Mouse (Mus musculus) ES-E14 (cell line): ENCODE results near the gene 1700030J22Rik. TPM values are rescaled to one million over a fixed set of nuclear protein-coding genes. Genes with fewer than 3 reads are reported as not detected.

Experiments
- DNase-seq: peaks from one replicate; pipeline ENCODE4 v3.0.0-alpha.2; 2013; ENCODE audit warnings: low read depth, low spot score
- H3K27ac ChIP-seq: 2 replicates; pipeline ENCODE4 v1.5.1; 2012; ENCODE audit warnings: low read depth, mild to moderate bottlenecking, low read length, moderate library complexity, mixed read lengths; ENCODE audit not compliant: poor library complexity, insufficient read depth, severe bottlenecking
- H3K36me3 ChIP-seq: 2 replicates; pipeline ENCODE4 v1.6.1; 2012; ENCODE audit warnings: mild to moderate bottlenecking, low read length, moderate library complexity, mixed read lengths; ENCODE audit not compliant: control insufficient read depth, poor library complexity, insufficient read depth, severe bottlenecking
- H3K4me1 ChIP-seq, 2 experiments: fragments of 150-350 bp in 1 of 2; sonication (generic) in 1 of 2; 2 replicates each; pipeline ENCODE4 v1.6.1; 2012; ENCODE audit warnings: low read length in 2 of 2, mild to moderate bottlenecking in 1 of 2, mixed read lengths in 1 of 2; ENCODE audit not compliant: control insufficient read depth in 2 of 2, insufficient read depth in 2 of 2, poor library complexity in 1 of 2
- H3K4me3 ChIP-seq, 2 experiments: fragments of 150-350 bp in 1 of 2; sonication (generic) in 1 of 2; 2 replicates each; pipeline ENCODE4 v1.5.1; 2012; ENCODE audit warnings: low read length in 2 of 2, low read depth in 1 of 2, mild to moderate bottlenecking in 1 of 2, mixed read lengths in 1 of 2; ENCODE audit not compliant: insufficient read depth in 1 of 2, poor library complexity in 1 of 2, severe bottlenecking in 1 of 2
- H3K9ac ChIP-seq: 2 replicates; pipeline ENCODE4 v1.6.1; 2012; ENCODE audit warnings: low read depth, mild to moderate bottlenecking, low read length, mixed read lengths; ENCODE audit not compliant: poor library complexity, insufficient read depth, severe bottlenecking
- H3K9me3 ChIP-seq: fragments of 150-350 bp; sonication (generic); 2 replicates; pipeline ENCODE4 v1.6.1; 2012; ENCODE audit warnings: low read depth, mild to moderate bottlenecking, low read length; ENCODE audit not compliant: control insufficient read depth, insufficient read depth
- CHD2 ChIP-seq: IDR thresholded peaks from 2 replicates; pipeline ENCODE4 v1.6.1; 2014; ENCODE audit warnings: mild to moderate bottlenecking, low read depth, low read length, inconsistent platforms
- HCFC1 ChIP-seq: IDR thresholded peaks from 2 replicates; pipeline ENCODE4 v1.6.1; 2012; ENCODE audit warnings: low read length, inconsistent platforms, borderline replicate concordance; ENCODE audit not compliant: insufficient read depth
- MAFK ChIP-seq: IDR thresholded peaks from 2 replicates; pipeline ENCODE4 v1.6.1; 2014; ENCODE audit warnings: mild to moderate bottlenecking, low read depth, low read length, inconsistent platforms; ENCODE audit not compliant: insufficient read depth
- ZC3H11A ChIP-seq: IDR thresholded peaks from 2 replicates; pipeline ENCODE4 v1.6.1; 2012; ENCODE audit warnings: low read depth, mild to moderate bottlenecking, inconsistent platforms, low read length, borderline replicate concordance
- ZNF384 ChIP-seq: IDR thresholded peaks from 2 replicates; pipeline ENCODE4 v1.6.1; 2012; ENCODE audit warnings: low read depth, low read length, inconsistent platforms
- in situ Hi-C, 2 experiments: fragments of 600-800 bp; cut with MboI; formaldehyde crosslinking; loops; one replicate each; pipeline ENCODE4 v1.15.1; 2025; ENCODE audit warnings: low sequenced_read_pairs in 2 of 2, inconsistent platforms in 1 of 2; ENCODE audit not compliant: unreplicated experiment in 2 of 2
- total RNA-seq: library from RNA; depleted of rRNA; stranded (reverse); fragments of 300-350 nt; gene quantifications from 2 replicates; pipeline ENCODE4 v1.2.3, GENCODE M21; 2012

1700030J22Rik gene
- total RNA-seq, 1 experiment: 1.1 TPM

GRCm38 (mm10) chr8:116994016-116994716 lies 15.4 kb upstream of the 1700030J22Rik start:
- Histone ChIP-seq H3K36me3 (peaks cover 6% of the 10 kb centered on the region; the same call in 1 of the 2 replicates), H3K4me3 (peak overlapping the region; percentile 31 to 77; a peak in 3 of 4 replicates), H3K9me3 (no peaks in the 10 kb centered on the region), H3K9ac (0 out of 2 replicates have a peak overlapping the region, but pooled peaks have one; percentile 28), H3K4me1 (peaks cover 3 to 7% of the 10 kb centered on the region in 2 experiments; a peak in 3 of 4 replicates), H3K27ac (no peak overlapping the region; the same call in 1 of the 2 replicates)
- in situ Hi-C loops: no loop called here
- no peak for DNase-seq
- TF ChIP-seq HCFC1: no peak
- TF ChIP-seq ZC3H11A: no peak
- TF ChIP-seq CHD2: no peak
- TF ChIP-seq ZNF384: no peak
- no peak for TF ChIP-seq MAFK

- DNase-seq: peak; percentile 99
- Histone ChIP-seq H3K9ac (peak within 1 kb of the TSS; percentile 86), H3K36me3 (peaks cover 9% of the 10 kb centered on the region), H3K27ac (peak within 1 kb of the TSS; percentile 26), H3K4me1 (peaks cover 3 to 7% of the 10 kb centered on the region in 2 experiments; a peak in 3 of 4 replicates), H3K4me3 (peak within 1 kb of the TSS; percentile 77 to 87), H3K9me3 (no peaks in the 10 kb centered on the region)
- in situ Hi-C loops: no loop called here
- TF ChIP-seq ZC3H11A (no peak), MAFK (no peak), HCFC1 (no peak), CHD2 (no peak)
Measured at GRCm38 (mm10) chr8:116993095-116993867, 14.5 kb upstream of the 1700030J22Rik start, which contains the start of gene Gcsh. Gcsh (minus strand) TSS chr8:116993537.

GRCm38 (mm10) chr8:116992176-116992971 lies 13.6 kb upstream of the 1700030J22Rik start:
- Histone ChIP-seq H3K4me3 (peak overlapping the region; percentile 77 to 87), H3K36me3 (peaks cover 14% of the 10 kb centered on the region), H3K9ac (peak overlapping the region; percentile 86), H3K4me1 (peaks cover 3 to 7% of the 10 kb centered on the region in 2 experiments; a peak in 3 of 4 replicates), H3K9me3 (no peaks in the 10 kb centered on the region), H3K27ac (no peak overlapping the region)
- in situ Hi-C loops: no loop called here
- TF ChIP-seq ZNF384 (no peak), HCFC1 (no peak), ZC3H11A (no peak), MAFK (no peak), CHD2 (no peak)
- DNase-seq: no peak

- no peaks in the 10 kb centered on the region for H3K9me3 ChIP-seq
- no peak overlapping the region for H3K9ac ChIP-seq
- H3K4me1 ChIP-seq: peaks cover 3 to 7% of the 10 kb centered on the region in 2 experiments; a peak in 3 of 4 replicates
- in situ Hi-C loops: no loop called here
- H3K27ac ChIP-seq: no peak overlapping the region
- peaks cover 21% of the 10 kb centered on the region for H3K36me3 ChIP-seq
- no peak overlapping the region for H3K4me3 ChIP-seq
- no peak for TF ChIP-seq MAFK
- TF ChIP-seq HCFC1: no peak
- no peak for TF ChIP-seq ZNF384
- DNase-seq: no peak
Measured at GRCm38 (mm10) chr8:116991241-116991640, 12.5 kb upstream of the 1700030J22Rik start.
